Mouse (Mus musculus) C2C12 (cell line): ENCODE measurements around the gene Actb.

Source experiments
- CEBPB ChIP-seq: IDR thresholded peaks from one replicate; pipeline ENCODE4 v1.6.1; 2011; ENCODE audit warnings: low read depth, mild to moderate bottlenecking, control low read depth, moderate library complexity
- CTCF ChIP-seq: IDR thresholded peaks from one replicate; pipeline ENCODE4 v1.5.1; 2011; ENCODE audit not compliant: control insufficient read depth, insufficient read depth, insufficient read length
- MAX ChIP-seq: IDR thresholded peaks from one replicate; pipeline ENCODE4 v1.6.1; 2011; ENCODE audit warnings: mild to moderate bottlenecking, control low read depth
- MYOD1 ChIP-seq: IDR thresholded peaks from one replicate; pipeline ENCODE4 v1.6.1; 2011; ENCODE audit warnings: low read depth; ENCODE audit not compliant: control insufficient read depth, insufficient read length
- MYOG ChIP-seq: IDR thresholded peaks from one replicate; pipeline ENCODE4 v1.6.1; 2011; ENCODE audit not compliant: control insufficient read depth, insufficient read length; ENCODE audit errors: extremely low read depth
- USF1 ChIP-seq: IDR thresholded peaks from one replicate; pipeline ENCODE4 v1.6.1; 2011; ENCODE audit warnings: low read depth, mild to moderate bottlenecking, control low read depth, moderate library complexity

DNA sequence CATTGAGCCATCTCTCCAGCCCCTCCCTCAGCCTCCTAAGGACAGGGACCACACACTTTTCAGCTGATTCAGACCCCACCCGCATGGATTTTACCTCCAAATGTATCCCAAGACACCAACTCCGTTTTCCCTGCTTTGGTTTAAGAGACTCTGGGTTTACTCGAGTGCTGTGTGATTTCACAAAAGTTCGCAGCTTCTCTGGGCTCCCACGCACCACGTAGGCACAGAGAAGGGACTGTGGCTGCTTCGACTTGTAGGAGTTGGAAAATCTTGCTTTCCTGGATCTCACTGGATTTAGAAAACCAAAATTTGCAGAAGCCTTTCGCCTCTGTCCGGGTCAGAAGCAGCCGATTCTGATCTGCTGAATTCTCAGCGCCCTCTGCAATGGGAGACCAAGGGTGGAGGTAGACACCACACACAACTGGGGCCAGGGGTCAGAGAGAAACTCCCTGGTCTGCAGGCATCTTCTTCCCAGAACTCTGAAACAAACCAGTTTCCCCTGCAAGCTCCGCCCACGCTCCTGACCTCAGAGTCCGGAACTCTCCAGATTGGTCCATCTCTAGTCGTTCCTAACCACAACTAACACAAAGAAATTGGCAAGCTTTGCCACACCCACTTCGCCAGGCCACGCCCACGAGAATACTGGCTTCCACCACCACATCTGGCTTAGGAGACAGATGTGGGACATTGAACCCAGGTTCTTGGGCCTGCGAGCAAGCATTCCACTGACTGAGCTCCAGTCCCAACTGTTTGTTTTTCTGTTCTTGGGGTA, 31.6 kb upstream of the Actb start:
- TF ChIP-seq MAX (no peak), CTCF (no peak), MYOD1 (no peak), CEBPB (no peak), MYOG (no peak), USF1 (no peak)
